In the genomic region with DNA sequence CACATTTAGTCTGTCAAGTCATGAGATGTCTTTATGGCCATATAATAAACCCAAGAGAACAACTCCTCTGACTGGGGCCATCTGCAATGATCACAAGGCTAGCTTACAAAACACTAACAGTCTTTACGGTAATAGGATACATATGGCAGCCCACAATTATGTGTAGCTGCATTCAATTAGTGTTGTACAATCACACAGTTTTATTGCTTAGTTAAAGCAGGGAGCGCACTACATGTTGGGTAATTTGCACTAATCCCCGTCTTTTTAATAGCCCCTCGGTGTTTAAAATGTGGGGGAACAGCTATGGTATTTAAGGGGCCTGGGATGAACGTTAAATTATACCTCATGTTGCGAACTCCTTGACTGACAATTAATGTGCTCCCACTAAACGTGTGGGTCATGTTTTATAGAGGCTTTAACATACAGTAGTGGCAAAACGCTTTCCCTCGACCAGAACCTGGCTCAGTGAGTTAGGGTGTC, we compare ENCODE assay signal across 24 mouse cellular contexts. TPM values are rescaled to one million over a fixed set of nuclear protein-coding genes. Genes with fewer than 3 reads are reported as not detected.
DNase-seq lines count a peak whose midpoint lies in the region; ATAC-seq and TF ChIP-seq lines count a peak whose summit lies in the region.
"Had no signal": no experiment of that assay in that cellular context is flagged by ENCODE, and none has a peak within 500 bp of the region (broad histone marks: within the 10 kb centered on the region; RNA-seq: fewer than 3 reads in every experiment).

No protein-coding gene starts in this region.

- intact Hi-C loops in heart, postnatal 25 days (cut with DNase I) = loop anchor here (10.0 kb wide), 1 partner anchor 122 kb away; no protein-coding TSS in a partner anchor

- no peak overlapping the region for H3K9ac ChIP-seq in forebrain, embryonic 14.5 days (ENCODE audit: low read length)
- H3K9ac ChIP-seq in forebrain, embryonic 13.5 days = no peak overlapping the region
- no peak overlapping the region for H3K9ac ChIP-seq in embryonic facial prominence, embryonic 14.5 days (ENCODE audit: low read depth, low read length)
- no peak overlapping the region for H3K9ac ChIP-seq in limb, embryonic 12.5 days (replicated peaks)
- H3K9ac ChIP-seq: heart, embryonic 12.5 days; liver, embryonic 14.5 days had no signal

- TF ChIP-seq CTCF in brain, embryonic 14.5 days (IDR thresholded peaks at IDR 0.05; ENCODE audit: borderline replicate concordance, extremely low read depth, insufficient read depth, insufficient read length) = no peak

- ATAC-seq in forebrain, embryonic 14.5 days = no peak
- no peak for ATAC-seq in forebrain, embryonic 13.5 days
- peak; percentile 60; the same call in 1 of the 2 replicates for ATAC-seq in embryonic facial prominence, embryonic 14.5 days (ENCODE audit: low read depth)
- peak; percentile 82 for ATAC-seq in limb, embryonic 12.5 days (ENCODE audit: insufficient number of reproducible peaks, insufficient read depth, low FRiP score, low TSS enrichment, low read depth)
- ATAC-seq: activated CD4-positive, CD25-positive, alpha-beta regulatory T cell, adult 4 months; lung, postnatal 0 days had no signal

- no peak overlapping the region for H3K27ac ChIP-seq in forebrain, embryonic 14.5 days (ENCODE audit: low read depth, low read length)
- no peak overlapping the region for H3K27ac ChIP-seq in forebrain, embryonic 13.5 days
- no peak overlapping the region for H3K27ac ChIP-seq in embryonic facial prominence, embryonic 14.5 days (replicated peaks; ENCODE audit: low read depth, low read length)
- H3K27ac ChIP-seq in limb, embryonic 12.5 days = peak overlapping the region; percentile 77
- H3K27ac ChIP-seq: liver, embryonic 14.5 days had no signal

- no peaks in the 10 kb centered on the region for H3K9me3 ChIP-seq in forebrain, embryonic 14.5 days (replicated peaks; ENCODE audit: control insufficient read depth, low read length)
- H3K9me3 ChIP-seq in forebrain, embryonic 13.5 days (replicated peaks) = no peaks in the 10 kb centered on the region
- H3K9me3 ChIP-seq in embryonic facial prominence, embryonic 14.5 days (ENCODE audit: control insufficient read depth, low read length) = no peaks in the 10 kb centered on the region
- no peaks in the 10 kb centered on the region for H3K9me3 ChIP-seq in limb, embryonic 12.5 days
- H3K9me3 ChIP-seq: heart, embryonic 12.5 days had no signal

- H3K4me2 ChIP-seq in forebrain, embryonic 14.5 days (ENCODE audit: low read length) = no peak overlapping the region
- no peak overlapping the region for H3K4me2 ChIP-seq in forebrain, embryonic 13.5 days
- no peak overlapping the region for H3K4me2 ChIP-seq in embryonic facial prominence, embryonic 14.5 days (ENCODE audit: low read depth, low read length)
- peak overlapping the region; percentile 3; the same call in 1 of the 2 replicates for H3K4me2 ChIP-seq in limb, embryonic 12.5 days
- H3K4me2 ChIP-seq: heart, embryonic 12.5 days had no signal

- no peaks in the 10 kb centered on the region for H3K27me3 ChIP-seq in forebrain, embryonic 14.5 days (replicated peaks; ENCODE audit: control insufficient read depth, insufficient read depth, low read length)
- no peaks in the 10 kb centered on the region for H3K27me3 ChIP-seq in forebrain, embryonic 13.5 days
- no peaks in the 10 kb centered on the region for H3K27me3 ChIP-seq in embryonic facial prominence, embryonic 14.5 days (replicated peaks; ENCODE audit: control insufficient read depth, insufficient read depth, low read length)
- no peaks in the 10 kb centered on the region for H3K27me3 ChIP-seq in limb, embryonic 12.5 days
- H3K27me3 ChIP-seq: heart, embryonic 12.5 days had no signal

- WGBS in forebrain, embryonic 14.5 days = 32% methylated on average over 9 of the region's 9 CpGs
- WGBS in forebrain, embryonic 13.5 days = 45% methylated on average over 9 of the region's 9 CpGs
- 39% methylated on average over 9 of the region's 9 CpGs for WGBS in embryonic facial prominence, embryonic 14.5 days
- 4% methylated on average over 9 of the region's 9 CpGs for WGBS in limb, embryonic 12.5 days

- no peak for TF ChIP-seq POLR2A in brain, embryonic 14.5 days (IDR thresholded peaks at IDR 0.05; ENCODE audit: borderline replicate concordance, extremely low read depth, insufficient read depth, insufficient read length, poor library complexity, severe bottlenecking)

- H3K36me3 ChIP-seq in forebrain, embryonic 14.5 days (ENCODE audit: control insufficient read depth, insufficient read depth, low read length) = peaks cover 17% of the 10 kb centered on the region
- H3K36me3 ChIP-seq in forebrain, embryonic 13.5 days (ENCODE audit: poor library complexity, severe bottlenecking) = peaks cover 24% of the 10 kb centered on the region
- H3K36me3 ChIP-seq in embryonic facial prominence, embryonic 14.5 days (ENCODE audit: control insufficient read depth, insufficient read depth, low read length) = peaks cover 6% of the 10 kb centered on the region
- H3K36me3 ChIP-seq in limb, embryonic 12.5 days = no peaks in the 10 kb centered on the region; the same call in 1 of the 2 replicates
- H3K36me3 ChIP-seq: heart, embryonic 12.5 days had no signal

- DNase-seq in forebrain, embryonic 14.5 days (ENCODE audit: low spot score) = peak; percentile 19
- peak; percentile 42 for DNase-seq in brain, embryonic 14.5 days (ENCODE audit: low read depth)
- peak; percentile 72 for DNase-seq in embryonic facial prominence, embryonic 14.5 days (ENCODE audit: low spot score)
- DNase-seq in liver = no peak
- DNase-seq in yolk sac, embryonic 10.5 days (ENCODE audit: low spot score) = no peak
- no peak for DNase-seq in heart, postnatal 25 days (ENCODE audit: low spot score)
- DNase-seq: adrenal gland, postnatal 25 days; cerebellum, adult 9-11 months; gastrocnemius, postnatal 14 days; kidney, adult 2 months; thymus, postnatal 25 days had no signal

- no peak overlapping the region for H3K4me3 ChIP-seq in forebrain, embryonic 14.5 days (ENCODE audit: low read depth, low read length)
- H3K4me3 ChIP-seq in forebrain, embryonic 13.5 days = no peak overlapping the region
- H3K4me3 ChIP-seq in embryonic facial prominence, embryonic 14.5 days (ENCODE audit: low read depth, low read length) = no peak overlapping the region
- no peak overlapping the region for H3K4me3 ChIP-seq in limb, embryonic 12.5 days (replicated peaks)
- H3K4me3 ChIP-seq: heart, embryonic 12.5 days had no signal

- H3K4me1 ChIP-seq in forebrain, embryonic 14.5 days (ENCODE audit: control insufficient read depth, insufficient read depth, low read length) = no peaks in the 10 kb centered on the region
- H3K4me1 ChIP-seq in forebrain, embryonic 13.5 days = peaks cover 10% of the 10 kb centered on the region
- peaks cover 30% of the 10 kb centered on the region for H3K4me1 ChIP-seq in embryonic facial prominence, embryonic 14.5 days (ENCODE audit: control insufficient read depth, insufficient read depth, low read length)
- H3K4me1 ChIP-seq in limb, embryonic 12.5 days (replicated peaks) = peaks cover 50% of the 10 kb centered on the region
- H3K4me1 ChIP-seq: heart, embryonic 12.5 days had no signal

RNA-seq across cellular contexts. Expression of gene Gm21954, which starts 24.5 kb away (rescaled TPM):
- not detected in 2 replicates for polyA plus RNA-seq in forebrain, embryonic 14.5 days (2014; fragmentation: Nextera tagmentation; extraction: Ambion mirVana)
- not detected in 2 replicates for polyA plus RNA-seq in forebrain, embryonic 13.5 days (2015; fragmentation: Nextera tagmentation; extraction: Ambion mirVana)
- not detected in 2 replicates for polyA plus RNA-seq in brain, embryonic 14.5 days (2012; rRNA removed)
- polyA plus RNA-seq in embryonic facial prominence, embryonic 14.5 days (2014; fragmentation: Nextera tagmentation; extraction: Ambion mirVana) = not detected in 2 replicates
- not detected in 2 replicates for polyA plus RNA-seq in limb, embryonic 12.5 days (2016; fragmentation: Nextera tagmentation; extraction: Ambion mirVana)
- not detected for total RNA-seq in heart, postnatal 25 days (2021)
- total RNA-seq: adrenal gland, postnatal 25 days; gastrocnemius, postnatal 14 days; hematopoietic stem cell, adult 5-6 weeks; layer of hippocampus, adult 8-10 months; left cerebral cortex, postnatal 10 days; megakaryocyte-erythroid progenitor cell, adult 5-6 weeks; monocyte, adult 5-6 weeks had no signal
- polyA plus RNA-seq: activated CD4-positive, CD25-positive, alpha-beta regulatory T cell, adult 4 months; heart, embryonic 12.5 days; kidney, adult 2 months; liver, embryonic 14.5 days; lung, postnatal 0 days; spleen, adult 2 months; stomach, embryonic 16.5 days had no signal

Comparison
In these comparisons a context has a peak if more than half of its experiments do, and no peak if none do; other contexts are left out.
1. ATAC-seq: peak in embryonic facial prominence, embryonic 14.5 days (single experiment) and limb, embryonic 12.5 days (single experiment); none in forebrain, embryonic 14.5 days (single experiment) and forebrain, embryonic 13.5 days (single experiment).
2. DNase-seq: peak in forebrain, embryonic 14.5 days (single experiment), brain, embryonic 14.5 days (single experiment) and embryonic facial prominence, embryonic 14.5 days (single experiment); none in liver (single experiment), yolk sac, embryonic 10.5 days (single experiment) and heart, postnatal 25 days (single experiment).